Comparison of ENCODE assay signal across 30 mouse cellular contexts in genomic region chr16:22242239-22242866, GRCm38 (mm10). TPM values are rescaled to one million over a fixed set of nuclear protein-coding genes. Genes with fewer than 3 reads are reported as not detected.
DNase-seq lines count a peak whose midpoint lies in the region; ATAC-seq and TF ChIP-seq lines count a peak whose summit lies in the region.
"Had no signal": no experiment of that assay in that cellular context is flagged by ENCODE, and none has a peak within 500 bp of the region (broad histone marks: within the 10 kb centered on the region; RNA-seq: fewer than 3 reads in every experiment).

No protein-coding gene starts in this region.

- no peak for TF ChIP-seq RAD21 in CH12.LX (IDR thresholded peaks at IDR 0.05; ENCODE audit: low read depth, low read length)

- no peak for TF ChIP-seq CTCF in CH12.LX (conservative IDR thresholded peaks at IDR 0.05 in 1 of 2, IDR thresholded peaks at IDR 0.05 in 1 of 2; ENCODE audit: low read depth in 2 of 2, low read length in 2 of 2)

- H3K79me2 ChIP-seq in CH12.LX (replicated peaks; ENCODE audit: control insufficient read depth, extremely low read depth, insufficient read depth, poor library complexity, severe bottlenecking), result peaks cover 3% of the 10 kb centered on the region

- H3K4me2 ChIP-seq in forebrain, embryonic 15.5 days (replicated peaks), result no peak overlapping the region
- H3K4me2 ChIP-seq in kidney, embryonic 15.5 days, result no peak overlapping the region
- H3K4me2 ChIP-seq in lung, embryonic 15.5 days, result no peak overlapping the region
- H3K4me2 ChIP-seq in CH12.LX (ENCODE audit: insufficient read depth, low read depth, poor library complexity, severe bottlenecking), result no peak overlapping the region
- H3K4me2 ChIP-seq: embryonic facial prominence, embryonic 15.5 days; heart, embryonic 12.5 days; hindbrain, embryonic 13.5 days; limb, embryonic 15.5 days had no signal

- H3K27me3 ChIP-seq in forebrain, embryonic 15.5 days, result no peaks in the 10 kb centered on the region
- no peaks in the 10 kb centered on the region for H3K27me3 ChIP-seq in forebrain, embryonic 10.5 days (ENCODE audit: poor library complexity, severe bottlenecking)
- H3K27me3 ChIP-seq in kidney, embryonic 15.5 days, result no peaks in the 10 kb centered on the region
- H3K27me3 ChIP-seq in lung, embryonic 15.5 days, result no peaks in the 10 kb centered on the region
- no peaks in the 10 kb centered on the region for H3K27me3 ChIP-seq in CH12.LX (replicated peaks)
- H3K27me3 ChIP-seq: embryonic facial prominence, embryonic 15.5 days; heart, embryonic 12.5 days; hindbrain, embryonic 13.5 days; limb, embryonic 15.5 days had no signal

- no peaks in the 10 kb centered on the region for H3K9me3 ChIP-seq in forebrain, embryonic 15.5 days
- no peaks in the 10 kb centered on the region; the same call in 1 of the 2 replicates for H3K9me3 ChIP-seq in forebrain, embryonic 10.5 days
- H3K9me3 ChIP-seq in kidney, embryonic 15.5 days (replicated peaks), result no peaks in the 10 kb centered on the region
- H3K9me3 ChIP-seq in lung, embryonic 15.5 days, result no peaks in the 10 kb centered on the region
- no peaks in the 10 kb centered on the region for H3K9me3 ChIP-seq in CH12.LX (replicated peaks; ENCODE audit: low read length)
- H3K9me3 ChIP-seq: embryonic facial prominence, embryonic 10.5 days; embryonic facial prominence, embryonic 15.5 days; heart, embryonic 12.5 days; hindbrain, embryonic 13.5 days; limb, embryonic 15.5 days; midbrain, embryonic 10.5 days had no signal

- TF ChIP-seq EP300 in CH12.LX (IDR thresholded peaks at IDR 0.05; ENCODE audit: low read length), result no peak

- 96% methylated on average over 2 of the region's 2 CpGs for WGBS in forebrain, embryonic 15.5 days
- WGBS in forebrain, embryonic 10.5 days, result 94% methylated on average over 2 of the region's 2 CpGs
- WGBS in kidney, embryonic 15.5 days, result 84% methylated on average over 2 of the region's 2 CpGs
- 85% methylated on average over 2 of the region's 2 CpGs for WGBS in lung, embryonic 15.5 days

- peak; percentile 17; the same call in 1 of the 2 replicates for ATAC-seq in forebrain, embryonic 15.5 days (replicated peaks)
- ATAC-seq in kidney, embryonic 15.5 days (replicated peaks; ENCODE audit: low FRiP score), result 0 out of 2 replicates have a peak, but pooled peaks have one; percentile 25
- ATAC-seq in lung, embryonic 15.5 days (ENCODE audit: borderline replicate concordance, extremely low read depth, low FRiP score, low TSS enrichment), result 0 out of 2 replicates have a peak, but pooled peaks have one; percentile 39
- ATAC-seq: activated CD4-positive, CD25-positive, alpha-beta regulatory T cell, adult 4 months; forebrain, embryonic 14.5 days; midbrain, embryonic 16.5 days had no signal

- no peak; the same call in 1 of the 2 replicates for TF ChIP-seq POLR2A in CH12.LX (IDR thresholded peaks at IDR 0.05; ENCODE audit: low read depth, low read length)

- in situ Hi-C loops in CH12.LX (cut with MboI; ENCODE audit: low pct_ligation_motif_present, low pct_unique_long_range_greater_than_20kb, low sequenced_read_pairs), result no loop called here

- dilution Hi-C loops in CH12.LX (cut with MboI; ENCODE audit: extremely low pct_ligation_motif_present, extremely low pct_unique_long_range_greater_than_20kb, low sequenced_read_pairs), result no loop called here

- H3K36me3 ChIP-seq in forebrain, embryonic 15.5 days, result peaks cover 57% of the 10 kb centered on the region
- H3K36me3 ChIP-seq in forebrain, embryonic 10.5 days (replicated peaks), result peaks cover 84% of the 10 kb centered on the region
- peaks cover 71% of the 10 kb centered on the region for H3K36me3 ChIP-seq in kidney, embryonic 15.5 days
- H3K36me3 ChIP-seq in lung, embryonic 15.5 days, result peaks cover 57% of the 10 kb centered on the region
- peaks cover 46 to 69% of the 10 kb centered on the region in 2 experiments for H3K36me3 ChIP-seq in CH12.LX (replicated peaks in 1 of 2; ENCODE audit: control insufficient read depth in 1 of 2, insufficient read depth in 1 of 2, low read length in 1 of 2)

- H3K4me1 ChIP-seq in forebrain, embryonic 15.5 days, result no peaks in the 10 kb centered on the region
- H3K4me1 ChIP-seq in forebrain, embryonic 10.5 days, result no peaks in the 10 kb centered on the region
- no peaks in the 10 kb centered on the region for H3K4me1 ChIP-seq in kidney, embryonic 15.5 days
- no peaks in the 10 kb centered on the region for H3K4me1 ChIP-seq in lung, embryonic 15.5 days
- no peaks in the 10 kb centered on the region for H3K4me1 ChIP-seq in CH12.LX (ENCODE audit: control insufficient read depth in 1 of 2, insufficient read depth in 2 of 2)
- H3K4me1 ChIP-seq: embryonic facial prominence, embryonic 10.5 days; embryonic facial prominence, embryonic 15.5 days; heart, embryonic 12.5 days; hindbrain, embryonic 13.5 days; limb, embryonic 15.5 days; midbrain, embryonic 10.5 days had no signal

- H3K9ac ChIP-seq in forebrain, embryonic 15.5 days (replicated peaks), result no peak overlapping the region
- H3K9ac ChIP-seq in kidney, embryonic 15.5 days, result no peak overlapping the region
- H3K9ac ChIP-seq in lung, embryonic 15.5 days, result no peak overlapping the region
- no peak overlapping the region for H3K9ac ChIP-seq in CH12.LX (ENCODE audit: insufficient read depth, low read depth)
- H3K9ac ChIP-seq: embryonic facial prominence, embryonic 15.5 days; heart, embryonic 12.5 days; hindbrain, embryonic 13.5 days; limb, embryonic 15.5 days had no signal

- no peak overlapping the region for H3K4me3 ChIP-seq in forebrain, embryonic 15.5 days
- no peak overlapping the region for H3K4me3 ChIP-seq in forebrain, embryonic 10.5 days
- H3K4me3 ChIP-seq in kidney, embryonic 15.5 days (replicated peaks), result no peak overlapping the region
- no peak overlapping the region for H3K4me3 ChIP-seq in lung, embryonic 15.5 days
- no peak overlapping the region for H3K4me3 ChIP-seq in CH12.LX (replicated peaks in 1 of 3; ENCODE audit: low read depth in 2 of 3, low read length in 2 of 3, poor library complexity in 1 of 3)
- H3K4me3 ChIP-seq: embryonic facial prominence, embryonic 10.5 days; embryonic facial prominence, embryonic 15.5 days; heart, embryonic 12.5 days; hindbrain, embryonic 13.5 days; limb, embryonic 15.5 days; midbrain, embryonic 10.5 days; myocyte had no signal

- no peak for DNase-seq in forebrain, embryonic 10.5 days (ENCODE audit: extremely low spot score, low spot score)
- no peak for DNase-seq in kidney, postnatal 36 days
- no peak for DNase-seq in lung, postnatal 14 days
- DNase-seq in CH12.LX (ENCODE audit: extremely low read depth), result no peak
- DNase-seq in embryo, embryonic 11 days, result no peak
- DNase-seq: adrenal gland, adult 2 months; adrenal gland, postnatal 36 days; cerebellum, adult 2 months; cerebellum, postnatal 14 days; gastrocnemius, postnatal 25 days; heart, adult 18-20 months; heart, postnatal 4 days; kidney, postnatal 25 days; right cerebral cortex, adult 18-20 months; thymus, adult 18-20 months; thymus, postnatal 25 days had no signal

- no peak overlapping the region for H3K27ac ChIP-seq in forebrain, embryonic 15.5 days (replicated peaks)
- H3K27ac ChIP-seq in forebrain, embryonic 10.5 days, result no peak overlapping the region
- H3K27ac ChIP-seq in kidney, embryonic 15.5 days, result no peak overlapping the region
- no peak overlapping the region for H3K27ac ChIP-seq in lung, embryonic 15.5 days
- no peak overlapping the region for H3K27ac ChIP-seq in CH12.LX (ENCODE audit: insufficient read depth, low read depth)
- H3K27ac ChIP-seq: embryonic facial prominence, embryonic 10.5 days; embryonic facial prominence, embryonic 15.5 days; hindbrain, embryonic 13.5 days; limb, embryonic 15.5 days; midbrain, embryonic 10.5 days; stomach, postnatal 0 days had no signal

TF ChIP-seq in CH12.LX, 34 proteins besides CTCF, POLR2A, EP300 and RAD21:
- TF ChIP-seq ZMIZ1 (IDR thresholded peaks at IDR 0.05; ENCODE audit: low read depth, low read length) (peak; percentile 71), SIN3A (IDR thresholded peaks at IDR 0.05; ENCODE audit: low read length) (no peak), UBTF (IDR thresholded peaks at IDR 0.05; ENCODE audit: low read depth, low read length) (no peak), E2F4 (IDR thresholded peaks at IDR 0.05; ENCODE audit: insufficient replicate concordance, low read depth, low read length) (no peak), IRF4 (IDR thresholded peaks at IDR 0.05; ENCODE audit: low read depth, low read length) (no peak), CHD2 (IDR thresholded peaks at IDR 0.05; ENCODE audit: low read length) (peak; percentile 34; the same call in 1 of the 2 replicates), POLR2AphosphoS2 (IDR thresholded peaks at IDR 0.05; ENCODE audit: low read depth, low read length) (peak; percentile 17; the same call in 1 of the 2 replicates)

RNA-seq across cellular contexts. Expression of gene Tra2b, which starts 23.5 kb away (rescaled TPM):
- 359 and 363 TPM in 2 replicates for polyA plus RNA-seq in forebrain, embryonic 15.5 days (2015; fragmentation: Nextera tagmentation; extraction: Ambion mirVana)
- 538 and 552 TPM in 2 replicates for polyA plus RNA-seq in forebrain, embryonic 10.5 days (2016; fragmentation: Nextera tagmentation; extraction: Ambion mirVana)
- 387 and 421 TPM in 2 replicates for polyA plus RNA-seq in kidney, embryonic 15.5 days (2015; fragmentation: Nextera tagmentation; extraction: Ambion mirVana)
- 421 and 424 TPM in 2 replicates for polyA plus RNA-seq in lung, embryonic 15.5 days (2015; fragmentation: Nextera tagmentation; extraction: Ambion mirVana)
- total RNA-seq in CH12.LX (2012; rRNA removed) (216 and 311 TPM in 2 replicates), CH12.LX (2014; rRNA removed) (272 and 304 TPM in 2 replicates)
- 392 and 405 TPM in 2 replicates for polyA plus RNA-seq in CH12.LX (2012; ENCODE audit: insufficient read length, low read depth)
